Mouse (Mus musculus) kidney, adult 2 months (tissue): ENCODE results near the gene Defb20. TPM values are rescaled to one million over a fixed set of nuclear protein-coding genes. Genes with fewer than 3 reads are reported as not detected.

ENCODE experiments used
- DNase-seq: peaks from one replicate; pipeline ENCODE4 v3.0.0; 2021
- H3K27ac ChIP-seq: fragments of 200-500 bp; 2 replicates; pipeline ENCODE4 v1.5.1; 2012; ENCODE audit warnings: low read depth, low read length, control low read depth, inconsistent platforms; ENCODE audit not compliant: insufficient read depth
- H3K27me3 ChIP-seq: fragments of 200-500 bp; replicated peaks from 2 replicates; pipeline ENCODE4 v1.6.1; 2012; ENCODE audit warnings: mild to moderate bottlenecking, moderate library complexity, low read length, inconsistent platforms; ENCODE audit not compliant: control insufficient read depth, insufficient read depth
- H3K36me3 ChIP-seq: fragments of 200-500 bp; 2 replicates; pipeline ENCODE4 v1.6.1; 2012; ENCODE audit warnings: mild to moderate bottlenecking, moderate library complexity, low read length, inconsistent platforms; ENCODE audit not compliant: control insufficient read depth, insufficient read depth
- H3K4me1 ChIP-seq: fragments of 200-500 bp; 2 replicates; pipeline ENCODE4 v1.6.1; 2011; ENCODE audit warnings: low read length; ENCODE audit not compliant: control insufficient read depth, insufficient read depth
- H3K4me3 ChIP-seq: fragments of 200-500 bp; 2 replicates; pipeline ENCODE4 v1.5.1; 2011; ENCODE audit warnings: mild to moderate bottlenecking, low read depth, low read length, control low read depth; ENCODE audit not compliant: insufficient read depth
- CTCF ChIP-seq: fragments of 200-500 bp; conservative IDR thresholded peaks from 2 replicates; pipeline ENCODE4 v1.5.1; 2011; ENCODE audit warnings: low read depth, mild to moderate bottlenecking, control low read depth, low read length, moderate library complexity, mixed read lengths; ENCODE audit not compliant: insufficient read depth, insufficient read length
- POLR2A ChIP-seq: fragments of 200-500 bp; IDR thresholded peaks from one replicate; pipeline ENCODE4 v1.6.1; 2011; ENCODE audit warnings: low read depth, low read length, control low read depth
- WGBS: fragments of 180-500 bp; shearing (Covaris S2); methylation state at CpG from one replicate; pipeline ENCODE4 v1.1.7; 2018; 5-methylcytosine and 5-hydroxymethylcytosine counted together
- polyA plus RNA-seq: library from polyadenylated mRNA; depleted of rRNA; stranded (reverse); fragments of >200 nt; gene quantifications from 2 replicates; pipeline ENCODE4 v1.2.3, GENCODE M21; 2012

Gene Defb20
- polyA plus RNA-seq, 1 experiment: not detected

DNA sequence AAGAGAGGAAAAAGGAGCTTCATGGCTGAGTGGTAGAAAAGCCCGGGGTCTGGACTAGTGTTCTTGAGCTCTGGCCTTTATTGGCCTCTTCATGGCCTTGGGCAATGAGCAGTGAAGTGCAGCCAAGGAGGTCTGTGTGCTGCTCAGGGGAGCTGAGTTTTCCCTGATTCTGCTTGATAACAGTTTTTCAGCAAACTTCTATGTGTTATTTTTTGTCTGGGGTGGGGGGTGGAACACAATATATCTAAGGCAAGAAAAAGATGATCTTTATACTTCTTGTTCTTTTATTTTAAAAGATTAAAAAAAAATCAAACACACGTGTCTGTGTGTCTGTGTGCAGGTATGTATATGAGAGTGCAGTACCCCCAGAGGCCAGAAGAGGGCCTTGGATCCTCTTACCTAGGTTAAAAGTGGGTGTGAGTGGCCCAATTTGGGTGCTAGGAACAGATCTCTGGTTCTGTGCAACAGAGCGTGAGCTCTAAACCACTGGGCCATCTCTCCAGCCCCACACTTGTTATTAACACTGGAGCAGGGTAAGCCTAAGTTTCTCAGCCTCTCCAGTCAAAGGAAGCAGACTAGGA is 12.2 kb upstream of the Defb20 start, which contains the start of gene Defb23:
Gene Defb23 (minus strand): TSS at position 51 of the 581 bp plus-strand sequence.
- no peaks in the 10 kb centered on the region for H3K4me1 ChIP-seq
- WGBS: 84% methylated on average over 3 of the region's 3 CpGs
- H3K36me3 ChIP-seq: no peaks in the 10 kb centered on the region
- DNase-seq: no peak
- no peak within 1 kb of the TSS for H3K4me3 ChIP-seq
- no peak within 1 kb of the TSS for H3K27ac ChIP-seq
- no peaks in the 10 kb centered on the region for H3K27me3 ChIP-seq
- TF ChIP-seq POLR2A (no peak), CTCF (no peak)

DNA sequence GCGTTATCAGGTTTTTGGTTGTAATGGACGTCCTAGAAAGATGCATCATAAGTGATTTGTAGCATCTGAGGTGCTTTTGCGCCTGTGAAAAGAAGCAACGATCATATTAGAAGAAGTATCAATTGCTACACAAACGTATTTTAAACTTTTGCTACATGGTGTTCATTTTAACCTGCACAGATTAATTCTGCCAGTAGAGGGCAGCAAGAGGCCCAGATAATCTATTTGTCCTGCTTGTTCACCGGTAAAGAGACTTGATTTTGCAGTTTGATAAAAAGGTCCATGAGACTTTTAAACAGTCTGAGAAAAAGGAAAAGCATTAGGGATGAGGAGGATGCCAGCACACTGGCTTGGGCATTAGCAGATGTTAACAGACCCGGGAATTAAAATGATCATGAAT is 5.9 kb upstream of the Defb20 start:
- Histone ChIP-seq H3K27me3 (no peaks in the 10 kb centered on the region), H3K27ac (no peak overlapping the region), H3K36me3 (no peaks in the 10 kb centered on the region), H3K4me3 (no peak overlapping the region), H3K4me1 (no peaks in the 10 kb centered on the region)
- TF ChIP-seq CTCF (0 out of 2 replicates have a peak, but pooled peaks have one; percentile 18), POLR2A (no peak)
- peak; percentile 72 for DNase-seq
- 22% methylated on average over 7 of the region's 7 CpGs for WGBS

DNA sequence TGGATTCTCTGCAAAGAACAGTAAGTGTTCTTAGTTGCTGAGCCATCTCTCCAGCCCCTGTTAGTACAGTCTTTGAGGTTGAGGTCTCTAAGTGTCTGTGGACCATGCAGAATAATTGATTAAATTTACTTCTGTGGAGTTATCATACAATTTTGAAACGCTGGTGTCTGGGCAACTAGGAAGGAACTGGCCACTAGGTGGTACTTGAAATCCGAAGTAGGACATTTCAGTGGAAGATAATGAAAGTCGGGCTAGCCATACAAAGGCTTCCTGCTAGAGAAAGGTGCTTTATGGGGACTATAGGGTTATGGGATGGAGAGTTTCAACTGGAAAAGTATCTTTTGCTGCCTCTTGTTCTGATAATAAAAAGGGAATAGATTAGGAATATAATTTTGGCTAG is 4.4 kb upstream of the Defb20 start:
- no peaks in the 10 kb centered on the region for H3K27me3 ChIP-seq

DNA sequence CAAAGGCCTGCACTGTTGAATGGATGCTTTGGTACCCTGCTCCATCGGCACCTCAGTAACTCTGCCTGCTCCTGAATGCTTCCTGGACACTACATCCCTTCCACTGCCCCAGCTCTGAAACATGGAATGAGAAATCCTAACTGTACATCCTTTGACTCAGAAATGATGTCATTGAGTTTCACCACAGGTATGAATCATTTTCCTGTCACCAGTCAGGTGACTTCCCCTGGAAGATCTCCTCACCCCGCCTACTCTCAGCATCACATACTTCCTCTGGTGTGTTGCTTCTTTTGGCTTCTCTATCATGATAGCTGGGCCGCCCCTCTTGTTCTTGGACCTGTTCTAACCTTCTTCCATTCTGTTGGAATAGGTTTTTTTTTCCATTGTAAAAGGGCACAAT is 4.0 kb downstream of the Defb20 start:
- Histone ChIP-seq H3K36me3 (no peaks in the 10 kb centered on the region), H3K4me1 (no peaks in the 10 kb centered on the region), H3K27me3 (no peaks in the 10 kb centered on the region), H3K4me3 (no peak overlapping the region), H3K27ac (no peak overlapping the region)
- no peak for DNase-seq
- 87% methylated on average over 3 of the region's 3 CpGs for WGBS
- no peak for TF ChIP-seq CTCF
- TF ChIP-seq POLR2A: no peak

More for the DNA sequence above, 4.4 kb upstream of the Defb20 start:
- no peak for TF ChIP-seq POLR2A
- WGBS: 15% methylated on average over 3 of the region's 3 CpGs
- Histone ChIP-seq H3K36me3 (no peaks in the 10 kb centered on the region), H3K4me1 (no peaks in the 10 kb centered on the region), H3K27ac (no peak overlapping the region), H3K4me3 (no peak overlapping the region)
- peak; percentile 42 for DNase-seq

DNA sequence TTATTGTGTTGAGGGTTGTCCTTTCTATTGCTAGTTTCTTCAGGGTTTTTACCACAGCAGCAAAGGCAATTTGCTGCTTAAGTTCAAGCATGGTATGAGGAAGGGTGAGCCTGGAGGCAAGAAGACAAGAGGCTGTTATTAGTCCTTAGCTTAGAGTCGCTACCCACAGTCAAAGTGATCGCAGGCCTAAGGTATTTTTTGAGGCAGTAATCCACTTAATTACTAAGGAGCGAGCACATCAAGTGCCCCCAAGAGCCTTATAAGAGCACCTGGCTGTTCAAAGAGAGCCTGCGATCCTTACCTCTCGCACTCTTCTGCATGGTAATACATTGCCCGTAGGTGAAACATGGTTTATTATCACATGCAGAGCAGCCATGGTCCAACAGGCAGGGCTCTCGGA is 4.9 kb downstream of the Defb20 start:
- DNase-seq: no peak
- TF ChIP-seq CTCF (no peak), POLR2A (no peak)
- H3K4me3 ChIP-seq: no peak overlapping the region
- no peaks in the 10 kb centered on the region for H3K27me3 ChIP-seq
- H3K36me3 ChIP-seq: no peaks in the 10 kb centered on the region
- WGBS: 90% methylated on average over 7 of the region's 7 CpGs
- H3K4me1 ChIP-seq: no peaks in the 10 kb centered on the region
- no peak overlapping the region for H3K27ac ChIP-seq

DNA sequence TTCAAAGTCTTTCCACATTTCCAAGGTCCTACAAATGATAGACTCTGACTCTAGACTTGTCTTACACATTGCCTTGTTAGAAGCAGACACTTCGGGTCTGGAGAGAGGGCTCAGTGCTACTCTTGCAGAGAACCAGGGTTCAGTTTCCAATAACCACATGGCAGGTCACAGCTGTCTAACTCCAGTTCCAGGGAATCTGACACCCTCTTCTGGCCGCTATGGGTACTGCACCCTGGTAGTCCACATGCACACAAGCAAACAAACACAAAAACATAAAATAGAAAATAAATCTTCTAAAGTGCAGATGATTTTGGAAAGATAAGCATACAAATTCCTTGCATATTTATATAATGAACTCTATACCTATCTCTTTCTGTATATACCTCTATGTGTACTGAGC is 10.2 kb downstream of the Defb20 start:
- no peaks in the 10 kb centered on the region for H3K36me3 ChIP-seq
- H3K4me3 ChIP-seq: no peak overlapping the region
- H3K4me1 ChIP-seq: no peaks in the 10 kb centered on the region
- H3K27me3 ChIP-seq: no peaks in the 10 kb centered on the region; the same call in 1 of the 2 replicates
- no peak for DNase-seq
- 83% methylated on average over 2 of the region's 2 CpGs for WGBS
- TF ChIP-seq POLR2A (no peak), CTCF (no peak)
- H3K27ac ChIP-seq: no peak overlapping the region

DNA sequence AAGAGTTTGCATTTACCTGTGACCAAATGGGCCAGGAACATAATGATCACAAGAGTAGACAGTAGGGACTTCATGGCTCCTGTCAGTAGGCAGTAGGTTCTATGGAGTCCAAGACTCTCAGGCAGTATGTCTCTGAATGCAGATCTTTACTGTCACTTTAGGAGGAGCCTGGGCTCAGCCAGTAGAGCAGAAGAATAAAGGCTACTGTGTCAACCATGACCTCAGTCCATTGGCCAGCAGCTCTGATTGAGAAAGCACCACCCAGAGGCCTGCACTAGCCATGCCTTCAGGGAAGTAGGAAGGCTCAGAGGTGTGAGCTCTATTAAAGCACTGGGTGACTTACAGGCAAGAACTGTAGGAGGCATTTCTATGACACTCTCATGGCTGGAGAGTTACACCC is 13.2 kb downstream of the Defb20 start, which contains the start of gene Defb22:
Gene Defb22 (minus strand): TSS at position 101 of the 400 bp plus-strand sequence.
- Histone ChIP-seq H3K4me1 (no peaks in the 10 kb centered on the region), H3K36me3 (no peaks in the 10 kb centered on the region), H3K4me3 (no peak within 1 kb of the TSS), H3K27ac (no peak within 1 kb of the TSS), H3K27me3 (no peaks in the 10 kb centered on the region; the same call in 1 of the 2 replicates)
- no peak for DNase-seq
- TF ChIP-seq POLR2A (no peak), CTCF (no peak)

DNA sequence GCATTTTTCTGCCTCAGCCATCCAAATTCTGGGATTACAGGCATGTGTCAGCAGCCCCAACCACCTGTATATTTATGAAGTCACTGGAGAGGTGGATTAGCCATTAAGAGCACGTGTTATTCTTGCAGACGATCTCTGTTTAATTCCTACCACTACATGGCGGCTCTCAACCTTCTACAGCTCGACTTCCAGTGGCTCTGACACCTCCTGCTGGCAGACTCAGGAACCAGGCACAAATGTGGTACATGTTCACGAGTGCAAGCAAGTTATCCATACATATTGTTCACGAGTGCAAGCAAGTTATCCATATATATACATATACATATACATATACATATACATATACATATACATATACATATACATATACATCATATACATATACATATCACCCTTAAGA is 16.3 kb downstream of the Defb20 start:
- Histone ChIP-seq H3K27me3 (no peaks in the 10 kb centered on the region), H3K4me3 (no peak overlapping the region), H3K27ac (no peak overlapping the region), H3K36me3 (no peaks in the 10 kb centered on the region), H3K4me1 (no peaks in the 10 kb centered on the region)
- TF ChIP-seq CTCF (no peak), POLR2A (no peak)
- WGBS: 80% methylated on average over 6 of the region's 6 CpGs
- no peak for DNase-seq
